Mouse (Mus musculus) bone marrow, adult 2 months (tissue): ENCODE data around the gene Rnf10.

Source experiments
- CTCF ChIP-seq: fragments of 200-500 bp; IDR thresholded peaks from 2 replicates; pipeline ENCODE4 v1.5.1; 2011; ENCODE audit warnings: low read length, control low read depth; ENCODE audit not compliant: control insufficient read depth, insufficient read depth
- POLR2A ChIP-seq: fragments of 200-500 bp; IDR thresholded peaks from 2 replicates; pipeline ENCODE4 v1.6.1; 2011; ENCODE audit warnings: low read depth, mild to moderate bottlenecking, control low read depth, low read length, borderline replicate concordance; ENCODE audit not compliant: control insufficient read depth

GRCm38 (mm10) chr5:115313668-115313943, 40.9 kb upstream of the Rnf10 start:
- no peak for TF ChIP-seq CTCF
- no peak for TF ChIP-seq POLR2A
